Mouse (Mus musculus) heart, postnatal 10 days (tissue): ENCODE results near the gene Fam71b. TPM values are rescaled to one million over a fixed set of nuclear protein-coding genes. Genes with fewer than 3 reads are reported as not detected.
"Not testable (repeated sequence)": the region's sequence is repeated elsewhere in the genome, so short reads cannot be mapped to it uniquely, and the experiment has no call there.

Experiments used
- DNase-seq, 2 experiments: peaks; one replicate each; pipeline ENCODE4 v3.0.0; 2021
- intact Hi-C: fragments of 180-260 bp; cut with DNase I; formaldehyde crosslinking; loops from one replicate; pipeline ENCODE4 v1.15.1; 2025
- total RNA-seq, 2 experiments: library from RNA; stranded (reverse); gene quantifications; 2 replicates each; pipeline ENCODE4 v1.2.3; 2021

Fam71b gene
- total RNA-seq, 2 experiments from 2014 or later = not detected

- intact Hi-C loops = no loop called here
- DNase-seq = no peak
Observed at GRCm38 (mm10) chr11:46421086-46421888, 24.9 kb downstream of the Fam71b start.

GRCm38 (mm10) chr11:46428131-46428530, 31.8 kb downstream of the Fam71b start:
- intact Hi-C loops, DNase-seq: not testable (repeated sequence)

- intact Hi-C loops = no loop called here
- no peak for DNase-seq
Observed at GRCm38 (mm10) chr11:46430123-46430522, 33.8 kb downstream of the Fam71b start.

- intact Hi-C loops = loop anchor here (1.0 kb wide), 1 partner anchor 162 kb away; no protein-coding TSS in a partner anchor
Observed at GRCm38 (mm10) chr11:46431129-46431528, 34.8 kb downstream of the Fam71b start.

GRCm38 (mm10) chr11:46435363-46435762, 39.0 kb downstream of the Fam71b start:
- intact Hi-C loops = no loop called here
- DNase-seq = no peak

More at GRCm38 (mm10) chr11:46431129-46431528, 34.8 kb downstream of the Fam71b start:
- peak; percentile 74 to 87 for DNase-seq

- DNase-seq = peak; percentile 96
- intact Hi-C loops = no loop called here
Observed at GRCm38 (mm10) chr11:46436760-46437458, 40.5 kb downstream of the Fam71b start, which contains the start of gene Med7. Gene Med7 (plus strand): TSS chr11:46436925.

- DNase-seq = peak; percentile 25 to 47
- intact Hi-C loops = no loop called here
Observed at GRCm38 (mm10) chr11:46437459-46438000, 41.2 kb downstream of the Fam71b start.

- intact Hi-C loops = no loop called here
- DNase-seq = no peak
Observed at GRCm38 (mm10) chr11:46439005-46439543, 42.7 kb downstream of the Fam71b start.

GRCm38 (mm10) chr11:46441774-46442173, 45.4 kb downstream of the Fam71b start:
- intact Hi-C loops = loop anchor here (5.0 kb wide), 1 partner anchor 191 kb away; no protein-coding TSS in a partner anchor
- no peak for DNase-seq

GRCm38 (mm10) chr11:46443152-46443551, 46.8 kb downstream of the Fam71b start:
- intact Hi-C loops = loop anchor here (5.0 kb wide), 1 partner anchor 189 kb away; no protein-coding TSS in a partner anchor
- DNase-seq = no peak

GRCm38 (mm10) chr11:46443979-46444378, 47.6 kb downstream of the Fam71b start:
- intact Hi-C loops = loop anchor here (5.0 kb wide), 1 partner anchor 188 kb away; no protein-coding TSS in a partner anchor
- DNase-seq = no peak

- DNase-seq = no peak
- intact Hi-C loops = no loop called here
Observed at GRCm38 (mm10) chr11:46446150-46446549, 49.8 kb downstream of the Fam71b start.

GRCm38 (mm10) chr11:46447644-46448484, 51.5 kb downstream of the Fam71b start:
- DNase-seq = no peak

GRCm38 (mm10) chr11:46449461-46450080, 53.2 kb downstream of the Fam71b start:
- DNase-seq = peak; percentile 12 to 17
- intact Hi-C loops = no loop called here

More at GRCm38 (mm10) chr11:46447644-46448484, 51.5 kb downstream of the Fam71b start:
- intact Hi-C loops = no loop called here

GRCm38 (mm10) chr11:46454453-46455045, 58.2 kb downstream of the Fam71b start, which contains the start of gene Havcr2:
Gene Havcr2 (plus strand): TSS chr11:46454935.
- DNase-seq = no peak
- intact Hi-C loops = no loop called here
